Mouse (Mus musculus) kidney, adult 9 months (tissue): ENCODE results near the gene Ppp6r1.

Experiments used
- DNase-seq: peaks from one replicate; pipeline ENCODE4 v3.0.0; 2022

The Ppp6r1 gene

DNA sequence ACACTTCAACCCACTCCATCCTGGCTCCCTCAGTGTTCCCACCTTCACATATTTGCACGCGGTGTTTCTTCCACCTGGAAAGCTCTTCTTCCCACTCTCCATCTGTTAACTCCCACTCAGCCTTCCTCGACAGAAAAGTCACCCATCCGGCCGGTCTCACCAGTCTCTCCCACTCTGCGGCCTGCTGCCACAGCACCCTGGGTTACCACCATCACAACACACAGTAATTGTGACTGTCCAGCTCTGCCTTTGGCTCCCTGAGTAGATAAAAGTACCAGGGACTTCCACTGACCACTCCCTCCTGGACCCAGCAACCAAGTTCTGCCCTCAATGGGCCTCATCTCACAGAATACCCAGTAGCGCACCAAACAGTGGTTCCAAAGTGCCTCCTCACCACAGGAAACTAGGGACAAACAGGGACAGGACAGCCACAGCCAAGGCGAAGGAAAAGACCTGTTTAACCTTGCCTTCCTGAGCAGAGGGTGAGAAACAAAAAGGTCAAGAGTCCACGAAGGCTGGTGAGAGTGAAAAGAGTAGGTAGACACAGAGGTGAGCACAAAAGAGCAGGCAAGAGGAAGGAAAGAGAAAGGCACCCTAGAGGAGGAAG lies 1.2 kb downstream of the Ppp6r1 start:
- DNase-seq: peak; percentile 61

GRCm38 (mm10) chr7:4656818-4657217 lies 2.0 kb downstream of the Ppp6r1 start:
- no peak for DNase-seq

DNA sequence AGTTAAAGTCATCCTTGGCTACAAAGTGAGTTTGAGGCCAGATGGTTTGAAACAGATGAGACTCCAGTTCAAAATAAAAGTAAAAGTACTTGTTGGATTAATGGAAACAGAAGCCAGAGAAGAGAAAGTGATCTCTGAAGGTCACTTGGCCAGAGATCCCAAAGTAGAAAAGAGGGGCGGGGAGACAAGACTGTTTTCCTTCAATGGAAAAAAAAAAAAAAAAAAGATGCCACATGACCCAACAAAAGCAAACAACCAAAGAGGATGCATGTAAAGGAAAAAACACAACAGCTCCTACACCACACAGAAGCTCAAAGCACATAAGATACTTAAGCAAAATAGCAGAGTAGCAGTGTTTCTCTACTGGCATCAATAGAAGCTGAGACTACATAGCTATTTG lies 2.9 kb downstream of the Ppp6r1 start:
- DNase-seq: no peak

DNA sequence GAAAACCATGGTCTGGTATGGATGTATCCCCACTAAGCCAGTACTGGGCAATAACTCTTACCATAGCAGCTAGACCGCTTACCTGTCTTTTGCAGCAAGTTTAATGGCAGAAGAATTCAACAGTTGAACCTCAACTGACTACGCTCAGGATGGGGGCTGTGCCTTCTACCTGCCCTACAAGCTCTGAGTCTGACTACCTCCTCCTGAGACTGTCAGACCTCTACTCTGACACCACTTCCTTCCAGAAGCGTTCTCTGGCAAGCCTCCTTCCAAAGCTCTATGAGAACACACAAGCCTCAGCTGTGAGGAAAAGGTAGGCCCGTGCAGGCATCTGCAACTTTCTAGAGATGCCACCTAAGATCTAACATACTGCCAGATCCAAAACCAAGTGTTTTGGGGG lies 3.4 kb downstream of the Ppp6r1 start:
- no peak for DNase-seq

- no peak for DNase-seq
These were observed 4.6 kb downstream of the Ppp6r1 start for GRCm38 (mm10) chr7:4654221-4654620.

DNA sequence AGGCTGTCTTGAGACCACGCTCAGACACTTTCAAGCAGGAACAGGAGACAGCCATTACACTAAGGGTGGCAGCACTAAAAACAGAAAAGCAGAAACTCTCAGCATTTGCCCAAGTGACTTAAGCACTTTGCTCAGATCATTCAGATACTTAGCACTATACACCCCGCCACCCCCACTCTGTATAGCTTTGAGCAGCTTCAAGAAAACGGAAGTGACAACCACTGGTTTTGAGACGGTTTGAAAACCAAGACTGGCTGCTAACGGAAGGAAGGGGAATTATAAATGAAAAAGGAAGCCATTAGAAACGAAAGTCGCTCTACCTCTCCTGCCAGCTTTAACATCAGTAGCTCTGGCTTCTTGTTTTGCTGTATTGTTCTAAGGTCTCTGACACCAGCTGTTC lies 5.0 kb downstream of the Ppp6r1 start:
- DNase-seq: peak; percentile 31

- no peak for DNase-seq
These were observed 5.5 kb downstream of the Ppp6r1 start for GRCm38 (mm10) chr7:4653351-4653750.

DNA sequence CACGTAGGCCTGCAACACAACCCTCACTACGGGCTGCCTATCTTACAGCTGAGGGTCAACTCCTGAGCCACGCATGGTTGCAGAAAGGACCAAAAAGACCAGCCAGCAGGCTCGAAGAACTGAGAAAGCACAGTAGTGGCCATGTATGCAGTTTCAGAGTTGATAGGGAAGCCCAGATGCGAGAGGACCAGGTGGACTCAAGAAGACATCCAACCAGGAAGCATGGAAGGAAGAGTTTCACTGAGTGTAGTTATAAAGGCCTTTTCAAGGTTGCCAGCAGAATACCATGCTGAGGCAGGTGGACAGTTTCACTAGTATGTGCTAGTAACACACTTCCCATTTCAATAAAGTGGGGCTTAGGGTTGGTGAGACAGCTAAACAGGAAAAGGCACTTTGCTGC lies 6.1 kb downstream of the Ppp6r1 start:
- DNase-seq: no peak

GRCm38 (mm10) chr7:4651581-4651980 lies 7.2 kb downstream of the Ppp6r1 start:
- peak; percentile 54 for DNase-seq

GRCm38 (mm10) chr7:4647992-4648391 lies 10.8 kb downstream of the Ppp6r1 start:
- DNase-seq: no peak

DNA sequence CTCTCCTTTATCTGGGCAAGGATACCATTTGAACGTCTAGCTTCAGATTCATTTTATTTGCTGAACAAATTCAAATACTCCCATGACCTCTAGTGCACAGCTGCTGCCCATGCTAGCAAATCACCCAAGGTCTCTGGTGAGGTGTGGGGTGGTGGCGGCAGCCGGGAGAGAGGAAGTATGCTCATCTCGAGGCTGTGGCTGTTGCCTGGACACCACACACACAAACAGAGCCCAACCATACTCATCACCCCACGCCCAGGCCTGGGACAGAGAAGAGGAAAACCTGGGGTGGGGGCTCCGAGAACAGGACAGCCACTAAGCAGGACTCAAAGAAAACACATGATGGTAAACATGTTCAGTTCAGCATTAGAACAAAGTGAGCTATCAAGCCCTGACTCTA lies 11.5 kb downstream of the Ppp6r1 start:
- no peak for DNase-seq

DNA sequence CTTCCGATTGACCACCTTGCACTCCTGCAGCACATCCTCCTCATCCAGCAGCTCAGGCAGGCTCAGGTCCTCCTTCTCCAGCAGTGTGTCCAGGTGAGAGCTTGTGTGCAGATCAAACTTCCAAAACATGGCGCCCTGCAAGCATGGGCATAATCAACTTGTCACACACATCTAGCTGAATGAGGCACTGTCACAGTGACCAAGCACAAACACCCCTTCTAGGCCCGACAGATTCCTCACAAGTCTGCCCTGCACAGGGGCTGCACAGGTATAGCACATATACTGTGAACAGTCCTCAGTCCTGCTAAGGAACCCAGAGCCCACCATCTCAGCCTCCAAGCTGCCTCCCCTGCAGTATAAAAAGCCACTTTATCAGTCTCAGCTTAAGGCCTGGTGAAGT lies 12.0 kb downstream of the Ppp6r1 start:
- no peak for DNase-seq

GRCm38 (mm10) chr7:4643225-4643624 lies 15.6 kb downstream of the Ppp6r1 start:
- DNase-seq: no peak

DNA sequence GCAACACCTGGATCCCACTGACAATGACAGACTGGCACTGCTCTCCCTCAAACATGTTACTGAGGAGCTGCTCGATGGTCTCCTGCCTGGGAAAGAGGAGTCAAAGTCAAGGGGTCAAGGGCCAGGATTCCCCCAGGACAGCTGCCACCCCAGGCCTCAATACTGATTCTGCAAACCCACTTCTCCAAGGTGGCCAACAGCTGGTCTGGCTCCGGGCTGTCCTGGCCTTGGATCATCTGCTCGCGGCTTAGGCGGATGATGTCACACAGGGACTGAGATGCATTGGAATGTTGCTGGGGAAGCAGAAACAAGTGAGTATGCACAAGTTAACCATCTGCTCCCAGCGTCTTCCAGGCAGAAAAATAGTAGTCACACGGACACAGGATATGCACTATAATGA lies 16.9 kb downstream of the Ppp6r1 start:
- DNase-seq: no peak

- DNase-seq: no peak
These were observed 17.7 kb downstream of the Ppp6r1 start for GRCm38 (mm10) chr7:4641155-4641554.

- DNase-seq: no peak
These were observed 22.6 kb downstream of the Ppp6r1 start for GRCm38 (mm10) chr7:4636179-4636578.

GRCm38 (mm10) chr7:4631031-4631430 lies 27.8 kb downstream of the Ppp6r1 start, which contains the start of gene Tmem86b:
TSS of gene Tmem86b (minus strand) at chr7:4631422.
- DNase-seq: peak; percentile 86

DNA sequence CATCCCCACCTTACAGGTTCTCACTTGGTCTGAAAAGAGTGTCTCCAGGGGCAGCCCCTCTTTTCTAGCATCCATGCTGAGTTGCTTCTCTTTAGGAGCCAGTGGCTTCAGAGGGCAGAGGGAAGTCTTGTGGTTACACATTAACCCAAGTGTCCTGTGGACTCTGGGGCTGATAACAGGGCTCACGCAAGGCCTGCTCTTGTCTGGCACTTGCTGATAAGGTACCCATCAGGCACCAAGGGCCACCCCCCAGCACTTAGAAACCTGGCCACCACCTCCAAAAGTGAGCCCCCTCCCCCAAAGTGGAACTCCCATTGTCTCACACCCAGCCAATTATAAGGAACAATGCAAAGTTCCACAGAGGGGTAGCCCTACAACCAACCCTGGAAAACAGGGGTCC lies 28.6 kb downstream of the Ppp6r1 start:
- peak; percentile 77 for DNase-seq

DNA sequence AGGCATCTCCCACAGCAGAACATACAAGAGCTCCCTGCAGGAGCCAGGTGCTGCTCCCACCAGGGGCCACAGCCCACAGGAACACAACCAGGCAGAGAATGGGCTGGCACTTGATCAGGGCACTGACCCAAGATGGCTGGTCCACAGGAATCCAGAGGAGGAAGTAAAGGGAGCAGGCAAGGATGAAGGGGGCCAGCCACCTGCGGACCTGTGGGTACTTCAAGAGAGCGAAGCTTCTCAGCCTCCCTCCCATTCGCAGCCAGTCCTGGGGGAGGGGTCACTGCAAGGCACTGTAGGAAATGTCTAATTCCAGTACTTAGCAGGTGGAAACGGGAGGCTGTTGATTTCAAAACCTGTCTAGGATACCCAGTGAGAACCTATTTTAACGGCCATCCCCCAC lies 29.2 kb downstream of the Ppp6r1 start:
- DNase-seq: no peak

- DNase-seq: no peak
These were observed 32.9 kb downstream of the Ppp6r1 start for GRCm38 (mm10) chr7:4625928-4626327.

- peak; percentile 37 for DNase-seq
These were observed 34.5 kb downstream of the Ppp6r1 start for GRCm38 (mm10) chr7:4624343-4624742.

DNA sequence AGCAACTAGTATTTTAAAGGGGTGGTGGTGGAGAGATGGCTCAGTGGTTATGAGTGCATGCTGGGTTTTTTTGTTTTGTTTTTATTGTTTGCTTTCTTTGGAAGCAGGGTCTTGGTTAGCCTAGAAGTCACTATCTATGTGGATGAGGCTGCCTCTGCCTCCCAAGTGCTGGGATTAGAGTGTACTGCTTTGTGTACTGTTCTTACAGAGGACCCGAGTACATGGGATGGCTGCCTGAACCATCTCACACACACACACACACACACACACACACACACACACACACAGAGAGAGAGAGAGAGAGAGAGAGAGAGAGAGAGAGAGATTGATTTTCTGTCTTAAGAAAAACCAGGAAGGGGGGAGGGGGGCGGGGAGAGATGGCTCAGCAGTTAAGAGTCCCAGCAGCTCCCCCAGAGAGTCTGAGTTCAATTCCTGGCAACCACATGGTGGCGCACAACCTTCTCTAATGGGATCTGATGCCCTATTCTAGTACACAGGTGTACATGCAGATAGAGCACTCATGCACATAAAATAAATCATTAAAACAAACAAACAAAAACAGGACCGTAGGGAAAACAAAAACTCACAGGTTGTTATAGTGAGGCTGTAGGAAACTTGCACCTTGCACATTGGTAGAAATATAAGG lies 35.2 kb downstream of the Ppp6r1 start:
- peak; percentile 67 for DNase-seq

- DNase-seq: peak; percentile 29
These were observed 38.8 kb downstream of the Ppp6r1 start for GRCm38 (mm10) chr7:4619979-4620378.

- peak; percentile 42 for DNase-seq
These were observed 44.9 kb downstream of the Ppp6r1 start for GRCm38 (mm10) chr7:4613740-4614403.
